Mouse (Mus musculus) kidney, postnatal 25 days (tissue): ENCODE results near the gene Il12rb1.
"Not testable (repeated sequence)": the region's sequence is repeated elsewhere in the genome, so short reads cannot be mapped to it uniquely, and the experiment has no call there.

ENCODE experiments used
- DNase-seq, 2 experiments: peaks; one replicate each; pipeline ENCODE4 v3.0.0; 2021; ENCODE audit warnings: mixed read lengths in 2 of 2

Il12rb1 gene

GRCm38 (mm10) chr8:70801830-70802229 lies 6.4 kb upstream of the Il12rb1 start:
- DNase-seq = no peak

GRCm38 (mm10) chr8:70802786-70803510 lies 5.3 kb upstream of the Il12rb1 start:
- no peak for DNase-seq

- DNase-seq = peak in 1 of 2 experiments; percentile 27
Measured at GRCm38 (mm10) chr8:70803761-70804480, 4.3 kb upstream of the Il12rb1 start.

- DNase-seq = peak; percentile 92 to 96
Measured at GRCm38 (mm10) chr8:70804481-70805206, 3.6 kb upstream of the Il12rb1 start, which contains the start of gene Mast3. Mast3 (minus strand) TSS chr8:70805054.

- DNase-seq = no peak
Measured at GRCm38 (mm10) chr8:70806541-70806940, 1.7 kb upstream of the Il12rb1 start.

- no peak for DNase-seq
Measured at GRCm38 (mm10) chr8:70807304-70807703, 945 bp upstream of the Il12rb1 start.

- DNase-seq = no peak
Measured at GRCm38 (mm10) chr8:70808955-70809701, 879 bp downstream of the Il12rb1 start.

GRCm38 (mm10) chr8:70810962-70811680 lies 2.9 kb downstream of the Il12rb1 start:
- DNase-seq = no peak

- no peak for DNase-seq
Measured at GRCm38 (mm10) chr8:70812055-70812454, 3.8 kb downstream of the Il12rb1 start.

- DNase-seq = no peak
Measured at GRCm38 (mm10) chr8:70812885-70813284, 4.6 kb downstream of the Il12rb1 start.

GRCm38 (mm10) chr8:70816679-70817078 lies 8.4 kb downstream of the Il12rb1 start:
- peak; percentile 58 to 76 for DNase-seq

- DNase-seq = peak; percentile 82 to 89
Measured at GRCm38 (mm10) chr8:70820101-70820935, 12.1 kb downstream of the Il12rb1 start.

GRCm38 (mm10) chr8:70821399-70821962 lies 13.2 kb downstream of the Il12rb1 start:
- DNase-seq = peak; percentile 71 to 73

GRCm38 (mm10) chr8:70821992-70822391 lies 13.7 kb downstream of the Il12rb1 start:
- no peak for DNase-seq

GRCm38 (mm10) chr8:70822594-70822993 lies 14.3 kb downstream of the Il12rb1 start:
- DNase-seq = not testable (repeated sequence)

- no peak for DNase-seq
Measured at GRCm38 (mm10) chr8:70823802-70824201, 15.6 kb downstream of the Il12rb1 start.

- peak in 1 of 2 experiments; percentile 63 for DNase-seq
Measured at GRCm38 (mm10) chr8:70825816-70826215, 17.6 kb downstream of the Il12rb1 start.

GRCm38 (mm10) chr8:70827010-70827409 lies 18.8 kb downstream of the Il12rb1 start:
- DNase-seq = no peak

GRCm38 (mm10) chr8:70827796-70828195 lies 19.5 kb downstream of the Il12rb1 start:
- no peak for DNase-seq

- DNase-seq = no peak
Measured at GRCm38 (mm10) chr8:70831517-70831916, 23.3 kb downstream of the Il12rb1 start.

- peak in 1 of 2 experiments; percentile 55 for DNase-seq
Measured at GRCm38 (mm10) chr8:70832371-70832770, 24.1 kb downstream of the Il12rb1 start.
